Mouse (Mus musculus) E14TG2a.4 (cell line): ENCODE data around the gene Swi5.

Experiments used
- H3K27me3 ChIP-seq: 2 replicates; pipeline ENCODE4 v1.6.1; 2014; ENCODE audit warnings: low read length, control low read depth; ENCODE audit not compliant: insufficient read depth
- H3K36me3 ChIP-seq: 2 replicates; pipeline ENCODE4 v1.6.1; 2014; ENCODE audit warnings: low read length, control low read depth; ENCODE audit not compliant: insufficient read depth
- H3K4me1 ChIP-seq: replicated peaks from 2 replicates; pipeline ENCODE4 v1.6.1; 2014; ENCODE audit warnings: low read depth, low read length, control low read depth
- H3K4me3 ChIP-seq: replicated peaks from 2 replicates; pipeline ENCODE4 v1.5.1; 2014; ENCODE audit warnings: mild to moderate bottlenecking, low read length
- H3K9me3 ChIP-seq: 2 replicates; pipeline ENCODE4 v1.6.1; 2014; ENCODE audit warnings: low read length, control low read depth
- CTCF ChIP-seq: conservative IDR thresholded peaks from 2 replicates; pipeline ENCODE4 v1.5.1; 2014; ENCODE audit warnings: low read length
- NANOG ChIP-seq: IDR thresholded peaks from 2 replicates; pipeline ENCODE4 v1.6.1; 2014; ENCODE audit warnings: borderline replicate concordance, low read length, mixed read lengths
- POU5F1 ChIP-seq: IDR thresholded peaks from 2 replicates; pipeline ENCODE4 v1.6.1; 2014; ENCODE audit warnings: low read length, borderline replicate concordance

Swi5 gene

GRCm38 (mm10) chr2:32315751-32316150, 27.9 kb upstream of the Swi5 start:
- H3K36me3 ChIP-seq = peaks cover 2% of the 10 kb centered on the region; the same call in 1 of the 2 replicates
- H3K9me3 ChIP-seq = no peaks in the 10 kb centered on the region
- TF ChIP-seq POU5F1 = no peak
- TF ChIP-seq CTCF = no peak
- no peak for TF ChIP-seq NANOG
- H3K4me3 ChIP-seq = 0 out of 2 replicates have a peak overlapping the region, but pooled peaks have one; percentile 21
- H3K27me3 ChIP-seq = peaks cover 70% of the 10 kb centered on the region
- H3K4me1 ChIP-seq = peaks cover 55% of the 10 kb centered on the region

GRCm38 (mm10) chr2:32314831-32315230, 27.0 kb upstream of the Swi5 start:
- Histone ChIP-seq H3K4me3 (no peak overlapping the region), H3K27me3 (peaks cover 68% of the 10 kb centered on the region), H3K36me3 (peaks cover 11% of the 10 kb centered on the region), H3K4me1 (peaks cover 60% of the 10 kb centered on the region), H3K9me3 (no peaks in the 10 kb centered on the region)
- TF ChIP-seq NANOG (no peak), CTCF (no peak), POU5F1 (no peak)

- Histone ChIP-seq H3K4me3 (peak overlapping the region; percentile 88), H3K9me3 (no peaks in the 10 kb centered on the region), H3K27me3 (peaks cover 46% of the 10 kb centered on the region), H3K36me3 (peaks cover 34% of the 10 kb centered on the region), H3K4me1 (peaks cover 51% of the 10 kb centered on the region)
- TF ChIP-seq NANOG (no peak), POU5F1 (no peak), CTCF (no peak)
These were observed 24.6 kb upstream of the Swi5 start for GRCm38 (mm10) chr2:32312318-32312964.

GRCm38 (mm10) chr2:32311443-32312317, 23.8 kb upstream of the Swi5 start:
- Histone ChIP-seq H3K4me1 (peaks cover 51% of the 10 kb centered on the region), H3K36me3 (peaks cover 42% of the 10 kb centered on the region), H3K4me3 (peak overlapping the region; percentile 88), H3K9me3 (no peaks in the 10 kb centered on the region), H3K27me3 (peaks cover 39% of the 10 kb centered on the region)
- TF ChIP-seq POU5F1 (no peak), CTCF (no peak), NANOG (no peak)

- Histone ChIP-seq H3K4me3 (no peak overlapping the region), H3K36me3 (peaks cover 56% of the 10 kb centered on the region), H3K27me3 (peaks cover 29% of the 10 kb centered on the region), H3K4me1 (peaks cover 54% of the 10 kb centered on the region), H3K9me3 (no peaks in the 10 kb centered on the region)
- TF ChIP-seq CTCF (no peak), POU5F1 (no peak), NANOG (no peak)
These were observed 22.4 kb upstream of the Swi5 start for GRCm38 (mm10) chr2:32310096-32310845.

GRCm38 (mm10) chr2:32308870-32309568, 21.1 kb upstream of the Swi5 start:
- Histone ChIP-seq H3K4me1 (peaks cover 55% of the 10 kb centered on the region), H3K36me3 (peaks cover 68% of the 10 kb centered on the region), H3K27me3 (peaks cover 23% of the 10 kb centered on the region), H3K4me3 (no peak overlapping the region), H3K9me3 (no peaks in the 10 kb centered on the region)
- TF ChIP-seq POU5F1 (no peak), CTCF (no peak), NANOG (no peak)

- H3K9me3 ChIP-seq = no peaks in the 10 kb centered on the region
- TF ChIP-seq POU5F1 (no peak), NANOG (no peak), CTCF (peak; percentile 89)
- peaks cover 19% of the 10 kb centered on the region for H3K27me3 ChIP-seq
- H3K4me1 ChIP-seq = peaks cover 60% of the 10 kb centered on the region
- no peak overlapping the region for H3K4me3 ChIP-seq
- peaks cover 77% of the 10 kb centered on the region for H3K36me3 ChIP-seq
These were observed 20.3 kb upstream of the Swi5 start for GRCm38 (mm10) chr2:32307941-32308760.
